Mouse (Mus musculus) urinary bladder, adult 2 months (tissue): ENCODE results near the gene 0610009B22Rik. TPM values are rescaled to one million over a fixed set of nuclear protein-coding genes. Genes with fewer than 3 reads are reported as not detected.
A peak's percentile ranks its signal among the peaks of the same experiment; 100 is the strongest.

Experiments
- DNase-seq: peaks from one replicate; pipeline ENCODE4 v3.0.0; 2022; ENCODE audit warnings: low spot score
- polyA plus RNA-seq: library from polyadenylated mRNA; depleted of rRNA; stranded (reverse); fragments of >200 nt; gene quantifications from 2 replicates; pipeline ENCODE4 v1.2.3, GENCODE M21; 2012

The 0610009B22Rik gene
- polyA plus RNA-seq, 1 experiment = 45.1 TPM

GRCm38 (mm10) chr11:51661867-51662365 lies 26.8 kb downstream of the 0610009B22Rik start:
- DNase-seq = no peak

GRCm38 (mm10) chr11:51658705-51659104 lies 30.0 kb downstream of the 0610009B22Rik start:
- DNase-seq = no peak

GRCm38 (mm10) chr11:51658291-51658690 lies 30.4 kb downstream of the 0610009B22Rik start:
- DNase-seq = no peak

- DNase-seq = peak; percentile 69
Measured at GRCm38 (mm10) chr11:51656798-51657521, 31.7 kb downstream of the 0610009B22Rik start.

GRCm38 (mm10) chr11:51654891-51655290 lies 33.8 kb downstream of the 0610009B22Rik start:
- no peak for DNase-seq

- DNase-seq = no peak
Measured at GRCm38 (mm10) chr11:51653736-51654135, 34.9 kb downstream of the 0610009B22Rik start.

GRCm38 (mm10) chr11:51652889-51653418 lies 35.7 kb downstream of the 0610009B22Rik start:
- no peak for DNase-seq

- DNase-seq = peak; percentile 75
Measured at GRCm38 (mm10) chr11:51650691-51651515, 37.8 kb downstream of the 0610009B22Rik start, which contains the start of the genes N4bp3 and D930048N14Rik. N4bp3 (minus strand) TSS chr11:51650842. D930048N14Rik (plus strand) TSS chr11:51650954.

GRCm38 (mm10) chr11:51650261-51650660 lies 38.4 kb downstream of the 0610009B22Rik start:
- no peak for DNase-seq

- DNase-seq = no peak
Measured at GRCm38 (mm10) chr11:51649889-51650199, 38.8 kb downstream of the 0610009B22Rik start.

- no peak for DNase-seq
Measured at GRCm38 (mm10) chr11:51649111-51649888, 39.4 kb downstream of the 0610009B22Rik start.

- DNase-seq = no peak
Measured at GRCm38 (mm10) chr11:51648566-51648965, 40.1 kb downstream of the 0610009B22Rik start.

GRCm38 (mm10) chr11:51646751-51647667 lies 41.7 kb downstream of the 0610009B22Rik start:
- DNase-seq = no peak

GRCm38 (mm10) chr11:51646245-51646644 lies 42.4 kb downstream of the 0610009B22Rik start:
- no peak for DNase-seq

GRCm38 (mm10) chr11:51645293-51645692 lies 43.4 kb downstream of the 0610009B22Rik start:
- no peak for DNase-seq

GRCm38 (mm10) chr11:51644217-51644616 lies 44.5 kb downstream of the 0610009B22Rik start:
- no peak for DNase-seq

GRCm38 (mm10) chr11:51643761-51644160 lies 44.9 kb downstream of the 0610009B22Rik start:
- DNase-seq = no peak

- DNase-seq = no peak
Measured at GRCm38 (mm10) chr11:51643202-51643601, 45.5 kb downstream of the 0610009B22Rik start.

GRCm38 (mm10) chr11:51640748-51641147 lies 47.9 kb downstream of the 0610009B22Rik start:
- DNase-seq = no peak

- no peak for DNase-seq
Measured at GRCm38 (mm10) chr11:51638497-51638896, 50.2 kb downstream of the 0610009B22Rik start.
